Mouse (Mus musculus) T-helper 17 cell (primary cell): ENCODE measurements around the gene Amotl2.
"Not testable (repeated sequence)": the region's sequence is repeated elsewhere in the genome, so short reads cannot be mapped to it uniquely, and the experiment has no call there.

ENCODE experiments used
- in situ Hi-C, 2 experiments: fragments of 300-600 bp; cut with MboI, MseI; formaldehyde crosslinking; loops; 1 replicate in 1 of 2; 2 replicates in 1 of 2; pipeline ENCODE4 v1.15.1; 2025; ENCODE audit warnings: high pct_unique_total_duplicates in 2 of 2

Gene Amotl2

GRCm38 (mm10) chr9:102733999-102734738 is 17.7 kb downstream of the Amotl2 start:
- in situ Hi-C loops: no loop called here

- in situ Hi-C loops: no loop called here
Observed at GRCm38 (mm10) chr9:102734739-102735075, 18.2 kb downstream of the Amotl2 start.

- in situ Hi-C loops: no loop called here
Observed at GRCm38 (mm10) chr9:102735231-102735630, 18.8 kb downstream of the Amotl2 start.

DNA sequence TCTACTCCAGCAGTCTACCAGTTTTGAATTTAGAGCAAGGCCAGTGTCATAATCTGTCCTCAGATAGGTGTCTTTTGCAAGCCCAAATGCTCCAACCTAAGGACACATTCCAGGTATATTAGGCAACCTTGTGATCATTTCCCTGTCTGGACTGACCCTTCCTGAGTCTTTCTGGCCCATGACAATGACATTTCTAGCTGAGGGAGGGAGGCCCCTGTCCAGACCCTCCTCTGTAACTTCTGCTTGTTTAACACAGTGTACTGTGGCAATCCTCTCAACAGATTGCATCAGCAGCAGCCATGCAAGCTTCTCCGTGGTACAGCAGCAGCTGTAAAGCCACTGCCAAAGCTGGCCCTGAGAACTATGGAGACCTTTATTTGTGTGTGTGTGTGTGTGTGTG is 19.5 kb downstream of the Amotl2 start:
- in situ Hi-C loops: no loop called here

GRCm38 (mm10) chr9:102737405-102737804 is 20.9 kb downstream of the Amotl2 start:
- in situ Hi-C loops: no loop called here

DNA sequence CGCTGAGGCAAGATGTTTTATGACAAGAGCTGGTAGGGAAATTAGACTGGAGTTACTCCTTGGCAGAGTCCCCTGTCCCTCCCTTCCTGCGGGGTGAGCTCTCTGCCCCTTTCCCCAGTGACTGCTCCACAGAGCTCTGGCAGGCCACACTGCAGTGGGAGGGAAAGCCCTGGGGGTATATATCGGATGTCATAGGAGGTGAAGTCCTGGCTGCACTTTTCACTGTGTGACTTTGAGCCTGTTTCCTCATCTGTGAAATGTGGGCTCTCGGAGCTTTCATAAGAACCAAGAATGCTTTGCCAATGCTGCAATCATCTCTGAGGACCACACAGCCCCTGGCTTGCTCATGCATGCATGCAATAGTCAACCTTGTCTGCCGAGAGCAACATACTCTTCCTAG is 30.3 kb downstream of the Amotl2 start:
- in situ Hi-C loops: no loop called here

- in situ Hi-C loops: no loop called here
Observed at GRCm38 (mm10) chr9:102747902-102748301, 31.4 kb downstream of the Amotl2 start.

DNA sequence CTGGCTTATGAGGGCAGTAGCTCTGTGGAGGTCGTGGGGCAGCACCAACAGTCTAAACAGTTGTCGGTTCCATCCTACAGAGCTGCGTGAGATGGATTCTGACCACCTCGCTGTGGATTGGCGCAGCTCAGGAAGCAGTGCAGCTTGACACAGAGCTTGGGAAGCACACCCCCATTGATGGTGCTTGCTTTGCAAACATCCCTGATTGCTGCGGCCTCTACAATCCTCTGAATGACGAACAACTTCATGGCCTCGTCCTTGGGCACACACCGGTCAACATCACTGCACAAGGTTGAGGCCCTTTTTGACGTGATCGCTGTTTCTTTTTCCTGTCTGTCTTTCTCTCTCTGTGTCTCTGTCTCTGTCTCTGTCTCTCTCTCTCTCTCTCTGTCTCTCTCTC is 32.7 kb downstream of the Amotl2 start:
- in situ Hi-C loops: no loop called here

DNA sequence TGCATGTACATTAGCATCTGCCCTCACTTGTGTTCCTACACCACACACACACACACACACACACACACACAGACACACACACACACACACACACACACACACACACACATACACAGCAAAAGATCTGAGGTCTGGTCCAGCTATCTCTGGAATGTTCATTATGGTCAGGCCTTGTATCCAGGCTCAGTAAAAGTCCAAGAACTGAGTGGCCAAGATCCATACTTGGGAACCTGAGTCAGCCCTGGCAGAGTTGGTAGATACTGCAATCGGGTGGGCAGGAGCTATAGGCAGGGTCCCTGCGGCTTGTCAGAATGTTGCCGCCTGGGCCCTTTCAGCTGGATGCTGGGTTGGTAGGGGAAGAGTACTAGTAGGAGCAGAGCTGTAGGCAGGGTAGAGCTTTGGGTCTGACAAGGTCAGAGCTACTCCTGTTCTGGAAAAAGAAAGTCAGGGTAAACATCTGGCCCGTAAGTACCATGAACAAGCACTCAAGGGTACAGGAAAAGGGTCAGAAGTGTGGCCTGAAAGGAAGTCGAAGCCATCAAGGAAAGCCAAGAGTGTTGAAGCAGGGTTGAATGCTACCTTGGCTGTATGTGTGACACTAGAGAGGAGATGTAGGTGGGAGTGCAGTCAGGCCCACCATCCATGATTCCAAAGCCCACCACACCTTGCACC is 35.3 kb downstream of the Amotl2 start:
- in situ Hi-C loops: no loop called here

DNA sequence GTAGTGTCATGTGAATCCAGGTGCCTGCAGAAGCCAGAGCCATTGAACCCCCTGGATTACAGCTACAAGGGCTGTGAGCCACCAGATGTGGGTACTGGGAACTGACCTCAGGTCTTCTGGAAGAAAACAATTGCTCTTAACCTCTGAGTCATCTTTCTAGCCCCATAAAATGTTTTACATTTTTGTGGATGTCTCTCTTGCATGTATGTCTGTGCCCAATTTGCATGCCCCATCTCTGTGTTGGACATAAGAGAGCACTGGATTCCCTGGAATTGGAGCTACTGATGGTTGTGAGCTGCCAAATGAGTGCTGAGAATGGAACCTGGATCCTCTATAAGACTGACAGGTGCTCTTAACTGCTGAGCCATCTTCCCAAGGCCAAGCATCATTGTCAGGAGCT is 36.8 kb downstream of the Amotl2 start:
- in situ Hi-C loops: no loop called here

GRCm38 (mm10) chr9:102755161-102755560 is 38.7 kb downstream of the Amotl2 start:
- in situ Hi-C loops: no loop called here

- in situ Hi-C loops: no loop called here
Observed at GRCm38 (mm10) chr9:102755591-102756270, 39.3 kb downstream of the Amotl2 start.

- in situ Hi-C loops: no loop called here
Observed at GRCm38 (mm10) chr9:102756352-102756751, 39.9 kb downstream of the Amotl2 start.

DNA sequence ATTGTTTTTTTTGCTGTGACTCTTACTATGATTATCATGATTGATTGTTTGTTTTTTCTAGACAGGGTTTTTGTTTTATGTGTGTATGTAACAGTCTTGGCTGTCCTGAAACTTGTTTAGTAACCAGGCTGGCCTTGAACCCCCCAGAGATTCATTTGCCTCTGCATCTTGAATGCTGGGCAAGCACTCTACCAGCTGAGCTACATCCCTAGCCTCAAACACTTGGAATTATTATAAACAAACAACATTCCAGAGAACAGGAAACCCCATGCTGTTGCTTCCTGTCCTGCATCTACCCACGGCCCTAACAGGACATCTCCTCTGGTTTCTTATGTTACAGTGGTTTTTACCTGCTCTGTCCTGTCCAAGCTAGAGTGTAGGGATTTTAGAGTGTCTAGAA is 42.4 kb downstream of the Amotl2 start:
- in situ Hi-C loops: no loop called here

DNA sequence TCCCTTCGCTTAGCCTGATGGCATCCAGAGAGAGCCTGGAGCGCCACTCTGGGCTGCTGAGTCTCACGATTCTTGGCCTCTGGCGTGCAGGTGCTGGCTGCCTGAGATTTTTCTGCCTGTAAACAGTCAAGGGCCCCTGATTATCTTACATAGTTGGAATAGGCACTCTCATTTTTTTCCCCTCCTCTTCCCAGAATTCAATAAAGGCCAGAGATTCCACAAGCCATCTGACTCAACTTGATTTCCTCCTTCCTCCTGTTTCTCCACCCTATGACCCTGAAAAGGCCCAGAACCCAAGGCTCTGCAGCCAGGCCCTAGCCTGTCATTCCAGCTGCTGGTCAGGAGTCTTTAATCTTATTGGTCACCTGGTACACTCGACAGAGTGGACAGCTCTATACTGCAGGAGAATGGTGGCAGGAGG is 43.1 kb downstream of the Amotl2 start:
- in situ Hi-C loops: no loop called here

DNA sequence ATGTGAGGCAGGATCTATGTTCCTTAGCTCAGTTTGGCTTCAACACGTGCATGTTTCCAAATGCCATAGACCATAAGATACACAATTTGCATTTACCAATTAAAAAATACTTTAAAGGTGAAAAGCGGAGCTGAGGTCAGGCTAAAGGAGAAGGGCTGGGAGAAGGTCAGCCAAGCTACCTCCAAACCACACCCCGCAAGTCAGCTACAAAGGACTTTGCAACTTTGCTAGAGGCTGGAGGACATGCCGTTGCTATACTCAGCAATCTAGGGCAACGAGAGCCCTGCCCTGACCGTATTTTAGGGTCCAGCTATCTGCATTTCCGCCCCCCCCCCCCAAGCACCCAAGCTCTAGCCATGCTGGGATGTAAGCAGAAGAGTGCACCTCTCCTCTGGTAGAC is 45.1 kb downstream of the Amotl2 start:
- in situ Hi-C loops: no loop called here

- in situ Hi-C loops: no loop called here
Observed at GRCm38 (mm10) chr9:102762836-102763235, 46.4 kb downstream of the Amotl2 start.

DNA sequence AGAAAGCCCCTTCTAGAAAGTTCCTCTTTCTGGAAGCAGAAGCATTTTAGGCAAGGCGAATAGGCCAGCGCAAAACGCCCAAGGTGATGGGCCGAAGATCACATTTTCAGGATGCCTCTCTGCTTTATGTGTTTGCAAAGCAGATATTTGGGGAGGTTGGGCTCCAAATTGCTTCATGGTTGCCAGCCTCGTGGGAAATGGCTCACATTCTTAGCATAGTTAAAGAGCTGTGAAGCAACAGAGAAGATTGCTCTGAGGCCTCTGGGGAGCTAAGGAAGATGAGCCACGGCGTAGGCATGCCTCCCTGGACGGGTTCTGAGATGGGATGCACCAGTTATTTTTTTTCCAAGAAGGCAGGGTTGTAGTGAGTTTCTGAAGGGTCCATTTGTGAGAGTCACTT is 47.0 kb downstream of the Amotl2 start:
- in situ Hi-C loops: no loop called here

GRCm38 (mm10) chr9:102764540-102764939 is 48.1 kb downstream of the Amotl2 start:
- in situ Hi-C loops: not testable (repeated sequence)

- in situ Hi-C loops: no loop called here
Observed at GRCm38 (mm10) chr9:102766741-102767140, 50.3 kb downstream of the Amotl2 start.

GRCm38 (mm10) chr9:102769257-102769656 is 52.8 kb downstream of the Amotl2 start:
- in situ Hi-C loops: no loop called here

DNA sequence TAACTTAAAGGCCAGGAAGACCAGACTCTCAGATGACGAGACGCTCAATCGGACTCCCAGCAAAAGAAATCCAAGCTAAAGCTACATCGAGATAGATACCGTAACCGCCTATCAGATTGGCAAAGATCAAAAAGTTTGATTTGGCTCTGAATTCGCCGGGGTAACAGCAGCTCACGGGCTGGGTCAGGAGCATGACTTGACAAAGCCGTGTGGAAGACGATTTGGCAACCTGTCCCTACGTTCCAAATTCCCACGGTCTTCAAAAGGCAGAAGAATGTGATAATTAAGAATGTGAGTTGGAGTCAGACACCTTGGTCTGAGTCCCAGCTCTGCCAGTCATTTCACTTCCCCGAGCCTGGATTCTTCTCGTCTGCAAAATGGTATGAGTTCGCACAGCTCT is 53.7 kb downstream of the Amotl2 start:
- in situ Hi-C loops: no loop called here
